Mouse (Mus musculus): Measurements from ENCODE around the gene Rhox2b.
"Not testable (repeated sequence)": the region's sequence is repeated elsewhere in the genome, so short reads cannot be mapped to it uniquely, and the experiment has no call there.

Gene Rhox2b

GRCm38 (mm10) chrX:37411767-37412166 is at the start of gene Rhox2b:
TSS of gene Rhox2b (plus strand) at chrX:37412067.
- not testable (repeated sequence) for DNase-seq

GRCm38 (mm10) chrX:37379728-37380127 is 32.1 kb upstream of the Rhox2b start, which contains the start of gene Rhox3a2:
TSS of gene Rhox3a2 (plus strand) at chrX:37380028.
- DNase-seq, result not testable (repeated sequence)

- not testable (repeated sequence) for DNase-seq
These were observed 21.3 kb upstream of the Rhox2b start, which contains the start of gene Rhox4a2 for GRCm38 (mm10) chrX:37390548-37390947. TSS of gene Rhox4a2 (plus strand) at chrX:37390848.

- not testable (repeated sequence) for DNase-seq
These were observed 20.3 kb downstream of the Rhox2b start, which contains the start of gene Rhox4b for GRCm38 (mm10) chrX:37432194-37432593. TSS of gene Rhox4b (plus strand) at chrX:37432494.

- not testable (repeated sequence) for DNase-seq
These were observed 41.5 kb downstream of the Rhox2b start, which contains the start of gene Rhox2c for GRCm38 (mm10) chrX:37453380-37453779. TSS of gene Rhox2c (plus strand) at chrX:37453680.

- DNase-seq, result not testable (repeated sequence)
These were observed 46.4 kb downstream of the Rhox2b start, which contains the start of gene Rhox3c for GRCm38 (mm10) chrX:37458285-37458684. TSS of gene Rhox3c (plus strand) at chrX:37458585.

Data from cerebellum, adult 11 months (tissue).